Mouse (Mus musculus) bone marrow, adult 2 months (tissue): ENCODE results near the gene Sec61a2. TPM values are rescaled to one million over a fixed set of nuclear protein-coding genes. Genes with fewer than 3 reads are reported as not detected.

ENCODE experiments used
- H3K27ac ChIP-seq: fragments of 200-500 bp; 2 replicates; pipeline ENCODE4 v1.5.1; 2012; ENCODE audit warnings: low read depth, mild to moderate bottlenecking, control low read depth, inconsistent platforms, low read length; ENCODE audit not compliant: control insufficient read depth, poor library complexity, insufficient read depth
- H3K4me1 ChIP-seq: fragments of 200-500 bp; 2 replicates; pipeline ENCODE4 v1.6.1; 2011; ENCODE audit warnings: low read length; ENCODE audit not compliant: control insufficient read depth, insufficient read depth
- H3K4me3 ChIP-seq: fragments of 200-500 bp; replicated peaks from 2 replicates; pipeline ENCODE3; 2011; ENCODE audit warnings: mild to moderate bottlenecking, low read depth, low read length, control low read depth; ENCODE audit not compliant: control insufficient read depth
- CTCF ChIP-seq: fragments of 200-500 bp; IDR thresholded peaks from 2 replicates; pipeline ENCODE4 v1.5.1; 2011; ENCODE audit warnings: low read length, control low read depth; ENCODE audit not compliant: control insufficient read depth, insufficient read depth
- POLR2A ChIP-seq: fragments of 200-500 bp; IDR thresholded peaks from 2 replicates; pipeline ENCODE4 v1.6.1; 2011; ENCODE audit warnings: low read depth, mild to moderate bottlenecking, control low read depth, low read length, borderline replicate concordance; ENCODE audit not compliant: control insufficient read depth
- WGBS: fragments of 180-500 bp; shearing (Covaris S2); methylation state at CpG from one replicate; pipeline ENCODE4 v1.1.7; 2018; 5-methylcytosine and 5-hydroxymethylcytosine counted together
- polyA plus RNA-seq: library from polyadenylated mRNA; stranded (reverse); fragments of >200 nt; gene quantifications from 2 replicates; pipeline ENCODE4 v1.2.4, GENCODE M21; 2011; ENCODE audit warnings: low replicate concordance; ENCODE audit not compliant: missing spikeins, insufficient read depth, insufficient read length

Sec61a2 gene
- polyA plus RNA-seq, 1 experiment = 12.4 TPM

GRCm38 (mm10) chr2:5911282-5911965 lies 16.2 kb upstream of the Sec61a2 start:
- no peak for TF ChIP-seq CTCF
- no peak for TF ChIP-seq POLR2A
- Histone ChIP-seq H3K27ac (no peak overlapping the region), H3K4me3 (no peak overlapping the region), H3K4me1 (no peaks in the 10 kb centered on the region)
- 80% methylated on average over 16 of the region's 16 CpGs for WGBS

GRCm38 (mm10) chr2:5906625-5907024 lies 11.4 kb upstream of the Sec61a2 start:
- Histone ChIP-seq H3K27ac (no peak overlapping the region), H3K4me3 (no peak overlapping the region), H3K4me1 (no peaks in the 10 kb centered on the region)
- no peak for TF ChIP-seq POLR2A
- TF ChIP-seq CTCF = peak; percentile 38; the same call in 1 of the 2 replicates
- WGBS = 60% methylated on average over 3 of the region's 3 CpGs

- WGBS = 74% methylated on average over 5 of the region's 5 CpGs
- Histone ChIP-seq H3K4me1 (no peaks in the 10 kb centered on the region), H3K4me3 (no peak overlapping the region), H3K27ac (no peak overlapping the region)
- no peak for TF ChIP-seq CTCF
- no peak for TF ChIP-seq POLR2A
Observed at GRCm38 (mm10) chr2:5906092-5906491, 10.9 kb upstream of the Sec61a2 start.

GRCm38 (mm10) chr2:5900145-5900544 lies 4.9 kb upstream of the Sec61a2 start:
- peak; percentile 65 for TF ChIP-seq CTCF
- TF ChIP-seq POLR2A = no peak
- H3K4me3 ChIP-seq = no peak overlapping the region
- WGBS = 80% methylated on average over 5 of the region's 5 CpGs
- H3K4me1 ChIP-seq = no peaks in the 10 kb centered on the region
- H3K27ac ChIP-seq = no peak overlapping the region

- TF ChIP-seq POLR2A (no peak), CTCF (no peak)
- H3K27ac ChIP-seq = no peak overlapping the region
- 64% methylated on average over 11 of the region's 11 CpGs for WGBS
- H3K4me3 ChIP-seq = no peak overlapping the region
- no peaks in the 10 kb centered on the region for H3K4me1 ChIP-seq
Observed at GRCm38 (mm10) chr2:5894296-5894695, 936 bp downstream of the Sec61a2 start.

GRCm38 (mm10) chr2:5889412-5889811 lies 5.8 kb downstream of the Sec61a2 start:
- H3K27ac ChIP-seq = no peak overlapping the region
- no peaks in the 10 kb centered on the region for H3K4me1 ChIP-seq
- WGBS = 81% methylated on average over 2 of the region's 2 CpGs
- TF ChIP-seq POLR2A (no peak), CTCF (no peak)
- H3K4me3 ChIP-seq = no peak overlapping the region

- Histone ChIP-seq H3K4me1 (no peaks in the 10 kb centered on the region), H3K4me3 (no peak overlapping the region), H3K27ac (no peak overlapping the region)
- TF ChIP-seq CTCF (no peak), POLR2A (no peak)
- 80% methylated on average over 5 of the region's 5 CpGs for WGBS
Observed at GRCm38 (mm10) chr2:5888865-5889264, 6.4 kb downstream of the Sec61a2 start.

GRCm38 (mm10) chr2:5877446-5877845 lies 17.8 kb downstream of the Sec61a2 start:
- Histone ChIP-seq H3K27ac (no peak overlapping the region), H3K4me1 (no peaks in the 10 kb centered on the region), H3K4me3 (no peak overlapping the region)
- 81% methylated on average over 3 of the region's 3 CpGs for WGBS
- TF ChIP-seq POLR2A = no peak
- TF ChIP-seq CTCF = no peak

GRCm38 (mm10) chr2:5869746-5870145 lies 25.5 kb downstream of the Sec61a2 start:
- 84% methylated on average over 5 of the region's 5 CpGs for WGBS
- H3K4me3 ChIP-seq = no peak overlapping the region
- TF ChIP-seq CTCF (no peak), POLR2A (no peak)
- no peak overlapping the region for H3K27ac ChIP-seq
- no peaks in the 10 kb centered on the region for H3K4me1 ChIP-seq
